Mouse (Mus musculus) brain, embryonic 14.5 days (tissue): ENCODE data around the gene Klk10.

ENCODE experiments used
- CTCF ChIP-seq: fragments of 200-500 bp; IDR thresholded peaks from 2 replicates; pipeline ENCODE4 v1.5.1; 2012; ENCODE audit warnings: inconsistent platforms, mild to moderate bottlenecking, moderate library complexity, borderline replicate concordance; ENCODE audit not compliant: insufficient read depth, insufficient read length; ENCODE audit errors: extremely low read depth
- POLR2A ChIP-seq: fragments of 200-500 bp; IDR thresholded peaks from 2 replicates; pipeline ENCODE4 v1.6.1; 2012; ENCODE audit warnings: mild to moderate bottlenecking, inconsistent platforms, borderline replicate concordance; ENCODE audit not compliant: poor library complexity, insufficient read depth, insufficient read length, severe bottlenecking; ENCODE audit errors: extremely low read depth

- no peak for TF ChIP-seq POLR2A
- no peak for TF ChIP-seq CTCF
Measured at GRCm38 (mm10) chr7:43752806-43753205, 28.0 kb upstream of the Klk10 start.
